In genomic region chr6:128762892-128763670, GRCm38 (mm10) we compare ENCODE assay signal across 10 mouse cellular contexts. TPM values are rescaled to one million over a fixed set of nuclear protein-coding genes. Genes with fewer than 3 reads are reported as not detected.
DNase-seq lines count a peak whose midpoint lies in the region; ATAC-seq and TF ChIP-seq lines count a peak whose summit lies in the region.
"Not testable (repeated sequence)": the region's sequence is repeated elsewhere in the genome, so short reads cannot be mapped to it uniquely, and the experiment has no call there.
"Had no signal": no experiment of that assay in that cellular context is flagged by ENCODE, and none has a peak within 500 bp of the region (broad histone marks: within the 10 kb centered on the region; RNA-seq: fewer than 3 reads in every experiment).

No protein-coding gene starts in this region.

- H3K4me1 ChIP-seq in forebrain, embryonic 13.5 days; heart, embryonic 16.5 days (ENCODE audit: control insufficient read depth, insufficient read depth, low read length); intestine, postnatal 0 days (replicated peaks; ENCODE audit: control insufficient read depth, insufficient read depth, low read length); limb, embryonic 14.5 days (ENCODE audit: control insufficient read depth, insufficient read depth, low read length); neural tube, embryonic 14.5 days (ENCODE audit: control insufficient read depth, insufficient read depth, low read length): not testable (repeated sequence)
- peaks cover 40% of the 10 kb centered on the region for H3K4me1 ChIP-seq in megakaryocyte, embryonic 14.5 days

- not testable (repeated sequence) for H3K9me3 ChIP-seq in forebrain, embryonic 13.5 days (replicated peaks); heart, embryonic 16.5 days (replicated peaks; ENCODE audit: control insufficient read depth, low read length); intestine, postnatal 0 days (ENCODE audit: control insufficient read depth); limb, embryonic 14.5 days (ENCODE audit: control insufficient read depth, low read length); megakaryocyte, embryonic 14.5 days; neural tube, embryonic 14.5 days (ENCODE audit: control insufficient read depth, low read length)

- WGBS in forebrain, embryonic 13.5 days = 77% methylated on average over 9 of the region's 10 CpGs
- 71% methylated on average over 9 of the region's 10 CpGs for WGBS in heart, embryonic 16.5 days
- WGBS in intestine, postnatal 0 days = 77% methylated on average over 10 of the region's 10 CpGs
- WGBS in limb, embryonic 14.5 days = 74% methylated on average over 10 of the region's 10 CpGs
- WGBS in neural tube, embryonic 14.5 days = 78% methylated on average over 9 of the region's 10 CpGs

- TF ChIP-seq POLR2A in limb, embryonic 14.5 days (IDR thresholded peaks at IDR 0.05; ENCODE audit: borderline replicate concordance, extremely low read depth, insufficient read depth, insufficient read length) = not testable (repeated sequence)

- H3K4me2 ChIP-seq in forebrain, embryonic 13.5 days = peak overlapping the region; percentile 63
- H3K4me2 ChIP-seq in heart, embryonic 16.5 days (ENCODE audit: low read depth, low read length) = peak overlapping the region; percentile 87
- H3K4me2 ChIP-seq in intestine, postnatal 0 days (replicated peaks; ENCODE audit: low read depth) = peak overlapping the region; percentile 78
- H3K4me2 ChIP-seq in limb, embryonic 14.5 days (replicated peaks; ENCODE audit: low read depth, low read length, severe bottlenecking) = peak overlapping the region; percentile 63
- H3K4me2 ChIP-seq in neural tube, embryonic 14.5 days (ENCODE audit: low read depth, low read length) = peak overlapping the region; percentile 62

- peak overlapping the region; percentile 53 for H3K4me3 ChIP-seq in forebrain, embryonic 13.5 days
- peak overlapping the region; percentile 76 for H3K4me3 ChIP-seq in heart, embryonic 16.5 days (ENCODE audit: low read length)
- H3K4me3 ChIP-seq in intestine, postnatal 0 days (ENCODE audit: low read depth, low read length) = peak overlapping the region; percentile 51; the same call in 1 of the 2 replicates
- peak overlapping the region; percentile 52 for H3K4me3 ChIP-seq in limb, embryonic 14.5 days (replicated peaks; ENCODE audit: low read length)
- H3K4me3 ChIP-seq in megakaryocyte, embryonic 14.5 days (replicated peaks) = peak overlapping the region; percentile 94
- H3K4me3 ChIP-seq in neural tube, embryonic 14.5 days (ENCODE audit: low read depth, low read length) = peak overlapping the region; percentile 45

- not testable (repeated sequence) for ATAC-seq in forebrain, embryonic 13.5 days; heart, embryonic 16.5 days (replicated peaks; ENCODE audit: extremely low read depth, insufficient read depth, low FRiP score); intestine, postnatal 0 days; limb, embryonic 14.5 days (ENCODE audit: low FRiP score, low read depth); neural tube, embryonic 14.5 days (ENCODE audit: low read depth)

- DNase-seq in NIH3T3 (ENCODE audit: low read depth) = peak; percentile 29
- DNase-seq in cerebellum, postnatal 25 days = peak; percentile 33 to 41
- not testable (repeated sequence) for DNase-seq in limb, embryonic 14.5 days (ENCODE audit: low spot score)

- H3K9ac ChIP-seq in forebrain, embryonic 13.5 days = peak overlapping the region; percentile 68; the same call in 1 of the 2 replicates
- H3K9ac ChIP-seq in heart, embryonic 16.5 days (ENCODE audit: low read length); intestine, postnatal 0 days (ENCODE audit: low read depth, low read length); neural tube, embryonic 14.5 days (replicated peaks; ENCODE audit: low read depth, low read length): not testable (repeated sequence)
- H3K9ac ChIP-seq in limb, embryonic 14.5 days (ENCODE audit: low read depth, low read length, severe bottlenecking) = peak overlapping the region; percentile 48; the same call in 1 of the 2 replicates

- not testable (repeated sequence) for H3K27me3 ChIP-seq in forebrain, embryonic 13.5 days; heart, embryonic 16.5 days (ENCODE audit: control insufficient read depth, insufficient read depth, low read length); intestine, postnatal 0 days (replicated peaks; ENCODE audit: control insufficient read depth, insufficient read depth, low read length); limb, embryonic 14.5 days (ENCODE audit: control insufficient read depth, insufficient read depth, low read length); megakaryocyte, embryonic 14.5 days (replicated peaks); neural tube, embryonic 14.5 days (ENCODE audit: control insufficient read depth, insufficient read depth, low read length)

- H3K36me3 ChIP-seq in forebrain, embryonic 13.5 days (ENCODE audit: poor library complexity, severe bottlenecking); heart, embryonic 16.5 days (ENCODE audit: control insufficient read depth, insufficient read depth); intestine, postnatal 0 days (ENCODE audit: control insufficient read depth, insufficient read depth); limb, embryonic 14.5 days (ENCODE audit: control insufficient read depth, insufficient read depth, low read length); megakaryocyte, embryonic 14.5 days (replicated peaks; ENCODE audit: low read length); neural tube, embryonic 14.5 days (ENCODE audit: control insufficient read depth, insufficient read depth, low read length): not testable (repeated sequence)

- H3K27ac ChIP-seq in forebrain, embryonic 13.5 days; heart, embryonic 16.5 days (ENCODE audit: low read length); intestine, postnatal 0 days (ENCODE audit: low read depth, low read length); limb, embryonic 14.5 days (replicated peaks; ENCODE audit: low read depth, low read length): not testable (repeated sequence)
- H3K27ac ChIP-seq in neural tube, embryonic 14.5 days (ENCODE audit: low read depth, low read length) = peak overlapping the region; percentile 86; the same call in 1 of the 2 replicates

- TF ChIP-seq CTCF in intestine, postnatal 0 days (IDR thresholded peaks at IDR 0.05; ENCODE audit: low read depth) = not testable (repeated sequence)

RNA-seq across cellular contexts. Expression of gene Klrb1c, which starts 25.9 kb away (rescaled TPM):
- not detected in 2 replicates for polyA plus RNA-seq in forebrain, embryonic 13.5 days (2015; fragmentation: Nextera tagmentation; extraction: Ambion mirVana)
- 0.16 and 0.39 TPM in 2 replicates for polyA plus RNA-seq in heart, embryonic 16.5 days (2015; fragmentation: Nextera tagmentation; extraction: Ambion mirVana)
- 0.21 and 0.27 TPM in 2 replicates for polyA plus RNA-seq in intestine, postnatal 0 days (2015; fragmentation: Nextera tagmentation; extraction: Ambion mirVana)
- polyA plus RNA-seq in limb, embryonic 14.5 days (2012; rRNA removed) = 0.15 TPM in 1 of 2 replicates, not detected in the other
- polyA plus RNA-seq in limb, embryonic 14.5 days (2014; fragmentation: Nextera tagmentation; extraction: Ambion mirVana) = 0.14 TPM in 1 of 2 replicates, not detected in the other
- polyA plus RNA-seq in megakaryocyte, embryonic 14.5 days (2012; ENCODE audit: insufficient read depth, low replicate concordance) = not detected in 2 replicates
- polyA plus RNA-seq in neural tube, embryonic 14.5 days (2014; fragmentation: Nextera tagmentation; extraction: Ambion mirVana) = not detected in 2 replicates
- polyA plus RNA-seq: C2C12 had no signal

RNA-seq across cellular contexts. Expression of gene Klrb1, which starts 40.2 kb away (rescaled TPM):
- not detected in 2 replicates for polyA plus RNA-seq in forebrain, embryonic 13.5 days (2015; fragmentation: Nextera tagmentation; extraction: Ambion mirVana)
- polyA plus RNA-seq in heart, embryonic 16.5 days (2015; fragmentation: Nextera tagmentation; extraction: Ambion mirVana) = not detected in 2 replicates
- polyA plus RNA-seq in intestine, postnatal 0 days (2015; fragmentation: Nextera tagmentation; extraction: Ambion mirVana) = 0.13 and 0.29 TPM in 2 replicates
- polyA plus RNA-seq in limb, embryonic 14.5 days (2012; rRNA removed) = not detected in 2 replicates
- not detected in 2 replicates for polyA plus RNA-seq in limb, embryonic 14.5 days (2014; fragmentation: Nextera tagmentation; extraction: Ambion mirVana)
- polyA plus RNA-seq in megakaryocyte, embryonic 14.5 days (2012; ENCODE audit: insufficient read depth, low replicate concordance) = not detected in 2 replicates
- 0.35 and 0.48 TPM in 2 replicates for polyA plus RNA-seq in neural tube, embryonic 14.5 days (2014; fragmentation: Nextera tagmentation; extraction: Ambion mirVana)
- polyA plus RNA-seq: C2C12, macrophage had no signal
